Mouse (Mus musculus) right cerebral cortex, postnatal 14 days (tissue): ENCODE measurements around the gene Tanc1.

ENCODE experiments used
- DNase-seq: peaks from one replicate; pipeline ENCODE4 v3.0.0; 2022

Tanc1 gene

DNA sequence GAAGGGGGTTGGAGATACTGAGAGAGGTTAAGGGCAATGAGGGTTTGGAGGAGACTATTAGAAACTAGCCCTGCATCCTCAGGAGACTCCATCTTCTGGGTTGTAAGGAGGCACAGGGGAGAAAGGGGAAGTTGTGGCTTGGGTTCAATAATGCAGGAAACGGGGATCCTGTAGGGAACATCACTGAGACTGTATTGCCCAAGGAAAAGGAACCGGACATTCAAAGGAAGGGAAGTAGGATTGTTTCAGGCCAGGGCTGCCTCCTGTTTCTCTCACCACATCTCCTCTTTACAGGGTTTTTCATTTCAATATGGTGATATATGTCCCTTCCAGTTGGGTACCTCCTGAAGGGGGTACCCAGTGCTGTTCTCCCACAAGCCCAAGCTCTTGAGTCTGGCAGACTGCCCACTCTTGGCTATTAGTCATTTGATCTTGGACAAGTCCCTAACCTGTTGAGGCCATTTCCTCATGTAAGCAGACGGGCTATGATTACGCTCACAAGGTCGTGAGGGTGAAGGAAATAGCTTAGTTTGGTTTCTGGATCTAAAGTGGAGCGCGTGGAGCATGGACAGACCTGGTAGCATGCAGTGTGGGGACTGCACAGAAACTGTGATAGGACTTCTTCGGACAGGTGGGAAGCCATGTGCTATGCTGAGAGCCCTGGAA is 191.0 kb downstream of the Tanc1 start:
- no peak for DNase-seq

DNA sequence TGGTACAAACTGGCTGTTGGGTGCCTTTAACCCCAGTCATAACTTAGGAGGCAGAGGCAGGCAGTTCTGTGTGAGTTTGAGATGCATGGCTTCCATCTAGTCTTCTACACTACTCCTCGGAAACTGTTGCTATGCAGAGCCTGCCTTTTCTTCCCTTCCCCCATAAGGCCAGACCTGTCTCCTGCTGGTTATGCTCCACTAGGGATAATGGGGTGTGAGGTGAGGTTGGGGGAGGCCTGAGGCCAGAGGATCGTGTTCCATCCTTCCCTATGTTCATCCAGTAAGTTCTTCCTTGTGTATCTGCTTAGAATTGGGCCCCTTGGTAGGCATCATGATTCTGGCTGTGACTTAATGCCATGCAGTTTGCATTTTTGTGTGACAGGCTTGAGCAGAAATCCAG is 193.8 kb downstream of the Tanc1 start:
- DNase-seq, result no peak

DNA sequence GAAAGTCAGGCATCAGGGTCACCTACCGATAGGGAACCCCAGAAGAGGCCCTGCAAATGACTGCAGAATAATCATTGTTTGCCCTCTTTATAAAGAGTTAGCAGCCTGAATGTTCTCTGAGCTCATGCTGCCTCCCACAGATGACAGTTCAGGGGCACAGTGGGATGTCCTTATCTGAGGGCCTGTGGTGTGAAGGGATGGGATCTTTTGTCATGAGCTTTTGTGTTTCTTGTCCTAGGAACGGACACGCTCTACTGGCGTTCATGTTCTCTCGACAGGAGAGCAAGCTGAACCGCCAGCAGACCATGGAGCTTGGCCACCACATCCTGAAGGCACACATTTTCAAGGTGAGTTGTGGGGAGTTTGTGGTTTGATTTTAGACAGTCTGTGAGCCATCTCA is 194.2 kb downstream of the Tanc1 start:
- DNase-seq, result no peak

DNA sequence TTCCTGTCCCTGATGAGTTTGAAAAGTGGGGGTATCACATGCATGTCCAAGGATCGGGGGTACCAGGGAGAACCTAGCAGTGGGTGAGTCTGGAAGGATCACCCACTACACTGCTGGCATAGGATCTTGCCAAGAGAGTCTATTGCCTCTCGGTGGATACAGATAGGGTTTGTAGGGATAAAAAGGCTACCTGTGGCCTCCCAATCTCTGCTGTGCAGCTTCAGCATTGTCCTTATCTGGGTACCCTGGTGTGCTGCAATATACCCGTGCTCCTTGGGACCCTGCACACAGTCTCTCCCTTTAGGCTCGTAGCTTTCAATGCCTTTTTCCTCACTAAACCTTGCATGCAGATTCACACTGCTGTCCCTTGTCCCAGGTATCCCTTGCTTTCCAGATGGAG is 196.8 kb downstream of the Tanc1 start:
- no peak for DNase-seq

DNA sequence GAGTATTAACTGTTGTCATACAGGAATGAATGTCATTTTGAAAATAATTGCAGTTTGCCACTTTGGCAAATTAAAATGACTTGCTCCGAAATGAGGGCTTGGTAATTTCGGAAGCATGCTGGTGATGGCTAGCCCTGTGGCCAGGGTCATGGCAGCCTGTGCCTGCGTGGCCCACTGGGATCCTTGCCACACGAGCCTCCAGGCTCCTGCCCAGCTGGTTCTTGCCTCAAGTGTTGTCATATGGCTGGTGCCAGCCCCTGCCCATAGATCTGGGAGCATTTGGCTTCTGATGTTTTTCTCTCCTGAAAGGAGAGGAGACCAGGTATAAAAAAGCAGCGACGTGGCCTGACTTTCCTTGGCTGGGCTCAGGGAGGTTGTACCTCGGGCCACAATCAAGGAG is 198.2 kb downstream of the Tanc1 start:
- DNase-seq, result no peak

DNA sequence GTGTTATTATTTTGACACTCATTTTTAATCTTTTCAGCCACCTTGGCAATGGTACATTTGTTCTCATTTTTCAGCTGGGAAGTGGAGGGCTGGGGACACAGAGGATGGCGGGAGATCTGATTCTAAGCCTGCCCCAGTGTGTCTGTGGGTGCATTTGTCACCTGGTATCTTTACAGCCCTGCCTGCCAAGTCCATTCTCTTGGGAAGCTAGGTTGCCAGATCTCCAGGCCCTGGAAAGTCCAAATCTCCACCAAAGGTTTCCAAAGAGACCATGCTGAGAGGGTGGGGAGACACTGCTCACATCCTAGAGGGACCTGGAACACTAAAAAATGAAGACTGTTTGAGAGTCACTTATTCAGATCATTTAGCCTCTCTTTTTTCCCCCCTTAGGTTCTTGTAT is 199.4 kb downstream of the Tanc1 start:
- DNase-seq, result no peak

DNA sequence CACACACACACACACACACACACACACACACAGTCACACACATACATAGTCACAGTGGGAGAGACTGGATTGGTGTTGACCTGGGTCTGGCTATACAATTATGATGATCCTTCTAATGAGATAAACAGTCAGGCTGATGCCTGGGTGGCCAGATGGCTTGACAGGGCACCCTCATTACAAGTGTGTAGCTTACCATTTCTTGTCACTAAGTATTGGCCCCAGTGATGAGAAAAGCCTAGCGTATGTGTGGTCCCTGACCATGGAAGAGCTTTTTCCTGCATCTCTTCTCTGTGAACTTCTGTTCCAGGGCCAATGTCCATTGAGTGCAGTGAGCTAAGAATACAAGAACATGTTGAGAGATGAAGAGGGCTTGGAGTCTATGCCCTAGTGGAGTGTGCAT is 200.8 kb downstream of the Tanc1 start:
- DNase-seq, result no peak

DNA sequence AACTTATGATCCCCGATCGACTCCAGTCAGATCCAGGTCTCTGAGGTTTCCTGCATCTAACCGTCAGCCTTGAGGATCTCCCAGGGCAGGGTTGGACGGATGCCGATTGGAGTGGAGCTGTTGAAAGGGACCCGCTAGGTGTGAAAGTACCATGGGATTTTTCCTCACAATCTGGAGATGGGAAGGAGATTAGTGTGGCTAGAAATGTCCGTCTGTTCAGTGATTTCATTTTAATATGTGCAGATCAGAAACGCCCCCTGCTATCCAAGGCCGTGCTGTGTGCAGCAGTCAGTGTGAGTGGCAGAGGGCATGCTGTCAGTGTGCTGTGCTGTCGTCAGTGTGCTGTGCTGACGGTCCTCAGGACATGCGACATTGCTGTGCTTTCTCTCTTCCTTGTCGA is 201.6 kb downstream of the Tanc1 start:
- no peak for DNase-seq

DNA sequence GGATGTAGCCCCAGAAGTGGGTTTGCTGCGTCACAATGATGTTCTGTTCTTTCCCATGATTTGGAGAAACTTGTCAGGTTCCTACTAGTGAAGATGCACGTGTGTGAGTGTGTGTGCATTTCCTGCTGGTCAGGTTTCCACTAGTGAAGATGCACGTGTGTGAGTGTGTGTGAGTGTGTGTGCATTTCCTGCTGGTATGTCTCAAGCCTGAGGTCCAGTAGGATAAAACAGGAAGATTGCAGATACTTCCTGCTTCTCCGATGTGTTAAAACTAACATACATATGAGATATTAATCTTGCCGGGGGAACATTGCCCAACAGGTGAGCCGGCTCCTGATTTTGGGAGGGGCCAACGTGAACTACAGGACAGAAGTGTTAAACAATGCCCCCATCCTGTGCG is 203.2 kb downstream of the Tanc1 start:
- no peak for DNase-seq

DNA sequence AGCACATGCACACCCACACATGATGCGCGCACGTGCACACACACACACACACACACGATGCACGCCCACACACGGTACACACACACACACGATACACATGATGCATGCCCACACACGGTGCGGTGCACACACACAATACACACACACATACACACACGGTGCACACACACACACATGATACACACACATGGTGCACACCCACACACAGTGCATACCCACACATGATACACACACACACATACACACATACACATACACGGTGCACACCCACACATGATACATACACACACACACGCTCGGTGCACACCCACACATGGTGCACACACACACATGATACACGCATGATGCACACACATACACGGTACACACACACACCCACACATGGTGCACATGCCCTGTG is 206.8 kb downstream of the Tanc1 start:
- no peak for DNase-seq

DNA sequence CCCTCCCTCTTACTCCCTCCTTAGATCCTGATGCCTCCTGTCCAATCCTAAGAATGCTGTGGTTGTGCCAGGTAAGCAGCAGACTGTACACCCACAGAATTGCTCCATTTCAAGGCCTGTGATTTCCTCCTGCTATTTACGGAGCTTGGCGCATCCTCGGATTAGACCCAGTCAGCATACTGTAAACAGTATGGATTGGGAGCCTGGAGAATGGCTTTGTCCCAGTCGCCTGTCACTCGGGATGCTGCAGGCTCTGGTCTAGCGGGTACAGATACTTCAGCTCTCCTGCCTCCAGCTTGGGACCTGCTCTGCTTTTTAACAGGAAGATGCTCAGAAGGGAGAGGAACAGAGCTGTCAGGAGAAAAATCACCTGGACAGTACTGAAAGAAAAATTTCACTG is 207.6 kb downstream of the Tanc1 start:
- no peak for DNase-seq

DNA sequence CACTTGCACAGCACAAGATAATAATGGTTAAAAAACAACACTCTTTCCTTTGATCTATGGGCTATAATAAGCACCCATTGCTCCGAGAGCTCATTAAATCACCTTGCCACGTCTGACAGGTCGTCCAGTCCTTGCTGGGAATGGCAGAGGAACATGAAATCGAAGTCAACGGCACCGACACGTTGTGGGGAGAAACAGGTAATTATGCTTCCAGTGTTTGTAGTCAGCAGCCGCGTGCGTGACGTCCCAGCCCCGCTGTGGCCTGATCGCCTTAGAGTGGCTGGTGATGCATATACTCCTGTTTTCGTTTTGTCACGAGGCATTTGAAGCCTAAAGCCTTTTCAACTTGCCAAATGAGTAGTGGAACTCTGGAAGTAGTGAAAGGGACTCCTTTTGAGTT is 208.2 kb downstream of the Tanc1 start:
- DNase-seq, result no peak

DNA sequence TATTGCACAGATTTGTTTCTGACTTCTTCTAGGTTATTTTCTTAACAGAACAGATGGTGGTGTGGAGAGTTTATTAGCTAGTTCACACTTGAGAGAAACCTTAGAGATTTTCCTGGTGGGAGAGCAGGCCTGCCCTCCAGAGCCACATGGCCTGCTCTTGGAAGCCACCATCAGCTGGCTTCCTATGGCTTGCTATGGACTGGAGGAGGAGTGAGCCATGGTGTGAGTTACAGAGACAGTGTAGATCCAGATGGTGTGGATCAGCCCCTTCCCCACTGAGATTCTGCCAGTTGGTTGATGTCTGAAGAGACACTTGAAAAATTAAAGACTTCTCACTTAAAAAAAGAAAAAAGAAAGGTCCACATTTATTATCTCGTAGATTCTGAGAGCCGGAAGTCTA is 209.2 kb downstream of the Tanc1 start:
- DNase-seq, result no peak

DNA sequence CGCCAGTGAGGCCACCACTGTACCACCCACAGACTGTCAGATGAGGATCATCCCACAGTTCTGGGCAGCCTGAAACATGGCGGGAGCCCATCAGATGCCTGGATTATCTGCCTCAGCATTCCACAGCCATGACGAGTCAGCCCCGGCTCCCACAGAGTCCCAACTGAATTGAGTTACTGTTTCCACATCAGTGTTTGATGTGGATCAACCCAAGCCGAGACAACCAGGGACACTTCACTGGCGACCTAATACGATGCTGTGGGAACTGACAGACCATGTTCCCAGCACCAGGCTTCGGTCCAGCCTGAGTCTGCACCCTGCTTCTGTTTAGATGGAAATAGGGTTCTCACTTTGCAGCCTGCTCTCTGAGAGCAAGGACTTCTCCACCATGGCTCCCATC is 212.4 kb downstream of the Tanc1 start:
- no peak for DNase-seq

DNA sequence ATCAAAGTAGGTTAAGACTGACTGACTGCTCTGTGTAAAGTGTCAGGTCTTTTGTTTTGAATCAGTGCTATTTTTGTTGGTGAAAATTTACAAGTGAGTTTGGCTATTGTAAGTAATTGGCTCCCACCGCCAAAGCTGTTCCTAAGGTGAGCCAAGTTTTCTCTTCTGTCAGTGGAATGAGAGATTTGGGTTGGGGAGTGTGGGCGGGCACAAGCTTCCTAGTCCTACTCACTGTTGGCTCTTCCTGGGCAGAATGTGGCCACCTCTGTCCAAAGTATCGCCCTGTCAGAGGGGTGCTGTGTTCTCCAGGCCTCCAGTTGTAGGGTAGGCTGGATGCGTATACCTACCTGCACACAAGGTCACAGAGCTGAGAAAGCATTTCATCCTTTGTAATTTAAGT is 213.5 kb downstream of the Tanc1 start:
- no peak for DNase-seq

DNA sequence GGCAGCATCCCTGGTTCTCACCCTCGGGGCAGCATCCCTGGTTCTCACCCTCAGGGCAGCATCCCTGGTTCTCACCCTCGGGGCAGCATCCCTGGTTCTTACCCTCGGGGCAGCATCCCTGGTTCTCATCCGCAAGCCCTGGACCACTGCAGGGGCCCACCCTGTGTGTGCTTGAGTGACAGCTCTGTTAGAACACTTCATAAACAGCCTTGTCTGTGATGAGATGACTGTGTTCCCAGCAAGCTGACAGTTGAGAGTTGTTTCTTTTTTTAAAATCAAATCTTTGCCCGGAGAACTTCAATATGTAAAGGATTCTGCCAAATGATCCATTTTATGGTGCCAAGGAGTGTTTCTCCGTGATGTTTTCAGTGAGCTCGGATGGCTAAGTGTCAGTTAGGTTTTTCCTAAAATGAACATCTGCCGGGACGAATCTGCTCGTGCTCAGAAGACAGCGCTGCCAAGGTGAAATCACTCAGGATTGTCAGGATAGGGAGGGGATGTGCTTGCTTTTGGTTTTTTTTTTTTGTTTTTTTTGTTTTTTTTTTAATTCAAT is 216.3 kb downstream of the Tanc1 start:
- DNase-seq, result no peak

DNA sequence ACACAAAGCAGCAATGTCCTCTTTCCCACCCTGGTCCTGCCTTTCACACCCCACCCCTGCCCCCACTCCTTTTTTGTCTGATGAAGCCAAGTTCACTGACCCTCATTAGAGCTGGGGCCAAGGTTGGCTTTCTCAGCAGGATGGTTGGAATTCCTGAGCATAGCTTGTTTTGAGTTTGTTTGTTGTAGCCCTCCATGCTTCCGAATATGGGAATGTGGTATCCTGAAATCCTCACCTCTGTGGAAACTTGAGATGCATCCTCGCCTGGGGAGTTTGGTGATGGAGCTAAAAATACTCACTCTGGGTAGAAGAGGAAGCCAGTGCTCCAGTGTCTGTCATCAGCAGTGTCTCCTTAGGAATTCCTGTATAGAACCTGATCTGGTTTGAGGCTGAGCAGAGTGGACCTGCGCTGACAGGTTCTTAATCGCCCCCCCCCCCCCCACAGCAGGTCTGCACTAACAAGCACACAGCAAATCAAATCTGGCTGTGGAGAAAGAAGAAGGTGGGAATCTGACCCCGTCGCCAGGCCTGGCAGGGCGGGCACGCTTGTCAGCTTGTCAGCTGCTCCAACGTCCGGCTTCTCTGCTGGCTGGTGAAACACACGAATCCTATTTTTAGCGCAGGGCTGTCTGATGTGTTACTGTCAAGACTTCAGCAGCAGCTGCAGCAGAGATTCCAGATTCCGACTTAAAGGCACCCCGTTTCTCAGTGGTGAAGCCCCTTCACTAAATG is 217.1 kb downstream of the Tanc1 start:
- DNase-seq, result peak; percentile 39

DNA sequence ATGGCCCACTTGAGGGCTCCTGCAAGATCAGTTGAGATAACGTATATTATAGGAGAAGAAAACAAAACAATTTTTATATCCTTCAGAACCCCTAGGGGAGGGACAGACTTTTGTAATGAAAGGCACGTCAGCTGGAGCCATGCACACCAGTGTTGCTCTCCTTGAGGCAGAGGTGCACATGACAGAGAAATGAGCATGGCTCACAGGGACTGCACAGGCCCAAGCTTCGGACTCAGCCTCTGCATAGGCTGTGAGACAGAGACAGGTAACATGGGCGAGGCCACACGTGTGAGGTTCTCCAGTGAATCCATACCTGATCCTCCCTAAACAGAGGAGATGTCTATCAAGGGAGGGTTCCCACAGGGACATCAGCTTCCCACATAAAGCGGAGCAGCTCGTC is 217.9 kb downstream of the Tanc1 start:
- no peak for DNase-seq

DNA sequence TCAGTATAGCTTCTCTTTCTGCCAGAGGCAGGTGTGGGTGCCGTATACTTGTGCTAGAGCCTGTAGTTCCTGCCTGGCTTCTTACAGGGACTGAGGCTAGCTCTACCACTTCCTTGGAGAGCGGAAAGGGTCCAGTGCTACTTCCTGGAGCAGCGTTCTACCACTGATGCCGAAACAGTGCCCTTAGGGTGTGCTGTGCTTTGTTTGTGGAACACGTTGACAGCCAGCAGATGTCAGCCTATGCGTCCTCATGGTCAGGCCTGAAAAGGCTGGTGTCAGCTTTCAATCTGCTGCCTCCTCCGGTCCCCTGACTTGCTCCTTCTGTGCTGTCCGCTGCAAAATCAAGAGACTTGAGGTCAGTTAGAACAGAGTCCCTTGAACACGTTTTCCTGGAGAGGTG is 218.3 kb downstream of the Tanc1 start:
- DNase-seq, result no peak

DNA sequence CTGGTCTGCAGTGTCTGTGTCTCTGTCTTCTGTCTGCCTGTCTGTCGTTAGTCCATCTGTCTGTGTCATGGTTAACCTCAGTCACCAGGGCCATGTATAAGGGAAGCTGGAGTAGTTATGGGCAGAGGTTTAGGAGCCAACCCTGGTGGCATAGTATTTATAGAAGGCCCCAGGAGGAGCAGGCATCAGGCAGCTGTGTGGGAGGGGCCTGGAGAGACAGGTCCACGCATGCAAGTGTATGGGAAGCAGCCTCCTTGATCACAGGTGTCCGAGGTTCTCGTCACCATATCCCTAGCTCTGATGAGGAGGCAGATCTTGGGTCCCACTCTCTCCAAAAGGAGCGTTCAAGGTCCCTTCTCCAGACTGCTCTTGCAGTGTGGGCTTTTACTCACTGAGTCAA is 219.1 kb downstream of the Tanc1 start:
- DNase-seq, result no peak

DNA sequence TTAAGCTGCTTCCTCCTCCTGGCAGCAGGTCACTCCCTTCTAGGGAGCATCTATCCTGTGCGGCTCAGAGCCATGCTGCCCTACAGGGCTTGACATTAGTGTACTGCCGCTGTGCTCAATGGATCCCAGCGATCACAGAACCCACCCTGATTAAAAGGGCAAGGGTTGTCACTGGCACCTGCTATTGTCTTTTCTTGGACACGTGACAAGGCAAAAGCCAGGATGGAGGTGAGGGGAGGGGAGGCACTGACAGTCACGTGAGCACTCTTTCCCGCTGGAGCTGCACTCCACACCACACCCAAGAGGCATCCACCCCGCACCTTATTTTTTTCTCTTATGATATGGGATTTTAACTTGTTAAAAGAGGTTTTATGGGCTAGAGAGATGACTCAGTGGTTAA is 220.0 kb downstream of the Tanc1 start:
- no peak for DNase-seq

DNA sequence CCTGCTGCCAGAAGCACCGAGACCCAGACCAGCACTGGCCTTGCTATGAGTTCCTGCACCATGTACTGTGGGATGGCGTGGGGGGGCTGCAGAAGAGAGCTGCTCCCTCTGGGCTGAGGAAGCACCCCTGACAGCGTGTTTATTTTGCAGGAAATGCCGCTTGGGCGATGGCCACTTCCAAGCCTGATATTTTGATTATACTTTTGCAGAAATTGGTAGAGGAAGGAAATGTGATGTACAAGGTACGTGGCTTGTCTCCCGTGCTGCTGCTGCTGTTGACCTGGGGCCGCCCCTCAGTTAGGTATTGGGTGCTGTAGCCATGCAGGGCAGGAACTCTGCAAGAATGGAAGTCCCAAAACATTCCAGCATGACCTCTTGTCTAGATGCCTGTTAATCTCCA is 227.0 kb downstream of the Tanc1 start:
- DNase-seq, result no peak

DNA sequence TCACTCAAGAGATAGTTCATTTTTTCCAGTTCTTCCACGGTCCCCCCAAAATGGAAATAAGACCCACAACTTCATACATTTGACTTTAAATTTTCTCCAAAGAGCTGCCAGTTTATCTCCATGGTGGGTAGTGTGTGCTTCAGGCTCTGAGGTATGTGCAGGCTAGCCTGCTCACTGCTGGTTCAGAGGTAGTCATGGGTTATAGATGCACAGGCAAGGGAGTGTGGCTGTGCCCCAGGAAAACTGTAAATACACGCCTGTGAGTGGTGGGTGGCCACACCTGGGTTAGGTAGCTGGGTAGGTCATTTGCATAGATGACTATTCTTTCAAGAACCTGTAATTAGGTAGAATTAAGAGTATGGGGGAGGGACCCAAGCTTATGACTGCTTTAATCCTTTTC is 227.9 kb downstream of the Tanc1 start:
- DNase-seq, result no peak

DNA sequence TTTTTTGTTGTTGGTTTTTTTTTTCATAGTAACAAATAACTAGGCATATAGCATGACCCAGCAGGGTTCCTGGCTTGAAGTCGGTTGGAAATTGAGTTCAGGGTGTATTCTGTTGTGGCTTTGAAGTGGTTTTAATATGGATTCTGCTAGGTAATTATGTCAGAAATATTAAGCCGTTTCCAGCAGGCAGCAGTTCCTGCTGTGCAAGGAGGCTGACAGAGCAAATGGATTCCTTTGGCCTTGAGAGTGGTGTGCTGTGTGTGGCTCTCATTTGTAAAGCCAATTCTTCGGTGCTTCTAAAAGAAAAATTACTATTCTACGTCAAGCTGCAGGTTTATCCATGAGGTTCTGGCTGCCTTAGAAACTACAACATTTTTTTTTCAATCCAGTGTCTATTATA is 228.3 kb downstream of the Tanc1 start:
- no peak for DNase-seq
